Mouse (Mus musculus): ENCODE results near the gene Dph1.

GRCm38 (mm10) chr11:75232434-75232833 lies 41.4 kb upstream of the Dph1 start:
- TF ChIP-seq POLR2A (IDR thresholded peaks at IDR 0.05; ENCODE audit: borderline replicate concordance, low read depth, low read length): no peak
- TF ChIP-seq CTCF (IDR thresholded peaks at IDR 0.05; ENCODE audit: low read depth, low read length): no peak

Measured in bone marrow macrophage, adult 2 months (primary cell).